Mouse (Mus musculus): ENCODE data around the gene Prps1.

DNA sequence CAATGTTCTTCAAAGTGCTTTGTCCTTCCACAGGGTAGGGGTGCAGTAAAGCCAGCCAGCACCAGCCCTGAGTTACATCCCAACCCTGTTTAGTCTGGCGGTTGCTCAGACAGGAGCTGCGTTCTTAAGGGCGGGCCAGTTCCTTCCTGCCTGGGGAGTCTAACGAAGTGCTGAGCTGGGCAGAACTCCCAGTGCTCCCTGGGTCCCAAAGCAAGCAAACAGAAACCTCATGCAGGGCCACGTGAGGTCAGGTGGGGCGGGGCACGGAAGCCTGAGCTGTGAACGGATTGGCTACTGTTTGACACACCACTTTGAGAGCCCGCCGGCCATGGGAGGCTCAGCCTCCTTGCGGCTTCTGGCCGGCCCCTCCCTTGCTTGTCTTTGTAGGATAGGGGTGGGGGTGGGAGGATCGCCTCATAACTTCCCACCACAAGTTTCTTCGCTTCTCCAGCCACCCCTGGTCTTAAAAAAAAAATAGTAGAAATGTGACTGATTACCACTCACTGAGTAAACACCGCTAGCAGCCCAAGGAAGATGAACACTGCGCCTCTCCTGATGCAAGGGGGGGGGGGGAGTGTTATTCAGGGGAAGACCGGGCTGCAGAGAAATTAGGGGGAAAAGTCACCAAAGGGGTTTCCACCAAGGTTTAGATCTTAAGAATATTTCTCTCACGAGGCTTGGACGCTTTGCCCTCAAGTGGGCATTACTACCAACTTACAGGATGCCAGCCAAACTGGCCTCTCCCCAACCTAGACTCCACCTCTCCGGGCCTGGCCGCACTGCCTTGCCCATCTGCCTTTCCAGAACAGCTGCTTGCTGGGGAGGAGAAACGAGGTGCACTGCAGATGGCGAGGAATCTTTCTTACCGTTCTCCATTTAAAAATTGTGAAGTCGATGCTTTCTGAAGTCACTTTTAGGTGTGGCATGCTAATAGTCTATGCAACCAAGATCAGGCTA is 64.0 kb downstream of the Prps1 start:
- TF ChIP-seq CTCF (IDR thresholded peaks at IDR 0.05; ENCODE audit: control insufficient read depth, insufficient read depth, low read length): no peak
- peak; percentile 32; the same call in 1 of the 2 replicates for TF ChIP-seq POLR2A (IDR thresholded peaks at IDR 0.05; ENCODE audit: borderline replicate concordance, control insufficient read depth, low read depth, low read length)

All from bone marrow, adult 2 months (tissue).